8 mouse cellular contexts compared by ENCODE assay signal in genomic region chr7:18840386-18841173, GRCm38 (mm10). TPM values are rescaled to one million over a fixed set of nuclear protein-coding genes. Genes with fewer than 3 reads are reported as not detected.
DNase-seq lines count a peak whose midpoint lies in the region; ATAC-seq and TF ChIP-seq lines count a peak whose summit lies in the region.

No protein-coding gene starts in this region.

- no peaks in the 10 kb centered on the region for H3K27me3 ChIP-seq in MEL (ENCODE audit: control insufficient read depth in 1 of 2, insufficient read depth in 2 of 2, low read length in 2 of 2)
- H3K27me3 ChIP-seq in forebrain, embryonic 13.5 days: no peaks in the 10 kb centered on the region

- ATAC-seq in forebrain, embryonic 13.5 days: peak; percentile 45

- no peaks in the 10 kb centered on the region for H3K9me3 ChIP-seq in MEL (replicated peaks; ENCODE audit: insufficient read depth, low read length)
- H3K9me3 ChIP-seq in forebrain, embryonic 13.5 days (replicated peaks): no peaks in the 10 kb centered on the region

- intact Hi-C loops in heart, postnatal 25 days (cut with DNase I): no loop called here

- H3K9ac ChIP-seq in MEL (ENCODE audit: control insufficient read depth, low read depth, low read length, poor library complexity, severe bottlenecking): peak overlapping the region; percentile 59
- H3K9ac ChIP-seq in forebrain, embryonic 13.5 days: peak overlapping the region; percentile 55

- peak overlapping the region; percentile 6; the same call in 1 of the 2 replicates for H3K27ac ChIP-seq in MEL (ENCODE audit: control insufficient read depth, low read depth, low read length)
- H3K27ac ChIP-seq in forebrain, embryonic 13.5 days: 0 out of 2 replicates have a peak overlapping the region, but pooled peaks have one; percentile 3

- no peaks in the 10 kb centered on the region; the same call in 1 of the 2 replicates for H3K79me2 ChIP-seq in MEL (ENCODE audit: control insufficient read depth, insufficient read depth, low read length, poor library complexity)

- peak overlapping the region; percentile 63 for H3K4me2 ChIP-seq in forebrain, embryonic 13.5 days

- no peak for TF ChIP-seq CTCF in MEL (IDR thresholded peaks at IDR 0.05 in 2 of 3, conservative IDR thresholded peaks at IDR 0.05 in 1 of 3; ENCODE audit: control insufficient read depth in 1 of 3, insufficient read depth in 1 of 3, low read depth in 2 of 3, low read length in 3 of 3, poor library complexity in 1 of 3, severe bottlenecking in 1 of 3)

- no peaks in the 10 kb centered on the region for H3K36me3 ChIP-seq in MEL (ENCODE audit: control insufficient read depth in 1 of 2, insufficient read depth in 2 of 2, low read length in 2 of 2)
- no peaks in the 10 kb centered on the region for H3K36me3 ChIP-seq in forebrain, embryonic 13.5 days (ENCODE audit: poor library complexity, severe bottlenecking)

- H3K4me1 ChIP-seq in MEL (ENCODE audit: control insufficient read depth in 1 of 2, insufficient read depth in 2 of 2, low read length in 2 of 2): peaks cover 0 to 9% of the 10 kb centered on the region in 2 experiments; a peak in 1 of 4 replicates
- H3K4me1 ChIP-seq in forebrain, embryonic 13.5 days: 0 out of 2 replicates have a peak, but pooled peaks cover 4% of the 10 kb centered on the region

- no peak for TF ChIP-seq RAD21 in MEL (IDR thresholded peaks at IDR 0.05; ENCODE audit: low read depth, low read length)

- no peak for TF ChIP-seq EP300 in MEL (IDR thresholded peaks at IDR 0.05; ENCODE audit: low read depth in 1 of 2, low read length in 2 of 2)

- peak; percentile 78 for DNase-seq in MEL (ENCODE audit: low read depth, low spot score)
- DNase-seq in brain, embryonic 18.5 days (ENCODE audit: low read depth, low spot score): peak; percentile 20
- peak; percentile 63 for DNase-seq in heart, postnatal 25 days (ENCODE audit: low spot score)
- DNase-seq in kidney, postnatal 4 days: peak; percentile 68 to 79
- DNase-seq in lung, postnatal 10 days: peak; percentile 88
- peak; percentile 22 for DNase-seq in ovary, postnatal 10 days (ENCODE audit: low spot score)
- DNase-seq in yolk sac, embryonic 10.5 days (ENCODE audit: low spot score): peak; percentile 57

- WGBS in forebrain, embryonic 13.5 days: 3% methylated on average over 14 of the region's 17 CpGs

- TF ChIP-seq POLR2A in MEL (IDR thresholded peaks at IDR 0.05; ENCODE audit: control insufficient read depth in 1 of 2, insufficient read depth in 1 of 2, low read depth in 1 of 2, low read length in 2 of 2, poor library complexity in 1 of 2): no peak

- peak overlapping the region; percentile 54 to 79 for H3K4me3 ChIP-seq in MEL (ENCODE audit: control insufficient read depth in 1 of 2, insufficient read depth in 1 of 2, low read depth in 2 of 2, low read length in 2 of 2)
- H3K4me3 ChIP-seq in forebrain, embryonic 13.5 days: peak overlapping the region; percentile 32

TF ChIP-seq in MEL, 35 proteins besides CTCF, POLR2A, EP300 and RAD21:
- peak; percentile 73; the same call in 1 of the 2 replicates for TF ChIP-seq ETS1 (IDR thresholded peaks at IDR 0.05; ENCODE audit: low read depth, low read length)
- peak; percentile 71 for TF ChIP-seq USF1 (IDR thresholded peaks at IDR 0.05; ENCODE audit: low read depth, low read length)
- 0 out of 2 replicates have a peak, but pooled peaks have one; percentile 26 for TF ChIP-seq TCF12 (IDR thresholded peaks at IDR 0.05; ENCODE audit: low read depth, low read length)
- TF ChIP-seq CHD2 (IDR thresholded peaks at IDR 0.05; ENCODE audit: low read length): no peak
- no peak for TF ChIP-seq ZNF384 (IDR thresholded peaks at IDR 0.05; ENCODE audit: low read depth, low read length)
- no peak; the same call in 1 of the 2 replicates for TF ChIP-seq MAZ (IDR thresholded peaks at IDR 0.05; ENCODE audit: low read depth, low read length)
- TF ChIP-seq ZMIZ1 (IDR thresholded peaks at IDR 0.05; ENCODE audit: low read depth, low read length): 0 out of 2 replicates have a peak, but pooled peaks have one; percentile 46
- TF ChIP-seq ZKSCAN1 (IDR thresholded peaks at IDR 0.05; ENCODE audit: low read depth, low read length): no peak
- peak; percentile 49; the same call in 1 of the 2 replicates for TF ChIP-seq ELF1 (IDR thresholded peaks at IDR 0.05; ENCODE audit: low read depth, low read length)
- TF ChIP-seq RCOR1 (IDR thresholded peaks at IDR 0.05; ENCODE audit: low read depth, low read length): no peak
- no peak for TF ChIP-seq BHLHE40 (IDR thresholded peaks at IDR 0.05; ENCODE audit: borderline replicate concordance, low read depth, low read length)
- peak; percentile 33 for TF ChIP-seq SIN3A (IDR thresholded peaks at IDR 0.05; ENCODE audit: low read length)
- peak; percentile 47; the same call in 1 of the 2 replicates for TF ChIP-seq HCFC1 (IDR thresholded peaks at IDR 0.05; ENCODE audit: low read depth, low read length)
- no peak for TF ChIP-seq MYB (IDR thresholded peaks at IDR 0.05; ENCODE audit: low read depth, low read length)
- no peak for TF ChIP-seq GABPA (IDR thresholded peaks at IDR 0.05; ENCODE audit: low read depth, low read length)

RNA-seq across cellular contexts. Expression of gene Mill2, which starts 0.8 kb away (rescaled TPM):
- 0.08 TPM in 1 of 2 replicates, not detected in the other for total RNA-seq in MEL (2012; rRNA removed)
- under 1 TPM in 1 of 2 experiments, not detected in 1; 0.13 TPM for polyA plus RNA-seq in MEL (2012; ENCODE audit: insufficient read depth in 1 of 2, insufficient read length in 2 of 2, low read depth in 1 of 2, low replicate concordance in 2 of 2, missing spikeins in 1 of 2)
- 0.11 and 0.34 TPM in 2 replicates for polyA plus RNA-seq in forebrain, embryonic 13.5 days (2015; fragmentation: Nextera tagmentation; extraction: Ambion mirVana)
- total RNA-seq in heart, postnatal 25 days (2021): 1 to 10 TPM; 6.5 to 6.7 TPM

RNA-seq across cellular contexts. Expression of gene Psg17, which starts 19.2 kb away (rescaled TPM):
- not detected in 2 replicates for total RNA-seq in MEL (2012; rRNA removed)
- not detected for polyA plus RNA-seq in MEL (2012; ENCODE audit: insufficient read depth in 1 of 2, insufficient read length in 2 of 2, low read depth in 1 of 2, low replicate concordance in 2 of 2, missing spikeins in 1 of 2)
- not detected in 2 replicates for polyA plus RNA-seq in forebrain, embryonic 13.5 days (2015; fragmentation: Nextera tagmentation; extraction: Ambion mirVana)
- total RNA-seq in heart, postnatal 25 days (2021): not detected

RNA-seq across cellular contexts. Expression of gene Pglyrp1, which starts 30.6 kb away (rescaled TPM):
- total RNA-seq in MEL (2012; rRNA removed): not detected in 2 replicates
- under 1 TPM in 1 of 2 experiments, not detected in 1; 0.33 TPM for polyA plus RNA-seq in MEL (2012; ENCODE audit: insufficient read depth in 1 of 2, insufficient read length in 2 of 2, low read depth in 1 of 2, low replicate concordance in 2 of 2, missing spikeins in 1 of 2)
- polyA plus RNA-seq in forebrain, embryonic 13.5 days (2015; fragmentation: Nextera tagmentation; extraction: Ambion mirVana): 7.4 and 8.2 TPM in 2 replicates
- total RNA-seq in heart, postnatal 25 days (2021): 1 to 10 TPM; 1.2 to 1.7 TPM

RNA-seq across cellular contexts. Expression of gene Psg19, which starts 42.3 kb away (rescaled TPM):
- not detected in 2 replicates for total RNA-seq in MEL (2012; rRNA removed)
- polyA plus RNA-seq in MEL (2012; ENCODE audit: insufficient read depth in 1 of 2, insufficient read length in 2 of 2, low read depth in 1 of 2, low replicate concordance in 2 of 2, missing spikeins in 1 of 2): under 1 TPM in 1 of 2 experiments, not detected in 1; 0.04 TPM
- not detected in 2 replicates for polyA plus RNA-seq in forebrain, embryonic 13.5 days (2015; fragmentation: Nextera tagmentation; extraction: Ambion mirVana)
- not detected for total RNA-seq in heart, postnatal 25 days (2021)

Comparison
In these comparisons a context has a peak if more than half of its experiments do, and no peak if none do; other contexts are left out.
1. Peak in every context shown above with its lines: DNase-seq, ATAC-seq, H3K4me3 ChIP-seq and H3K27ac ChIP-seq.
2. DNase-seq: peak in every context shown above with its lines; median percentile 88 in lung, postnatal 10 days; 78 in MEL; 74 in kidney, postnatal 4 days; 63 in heart, postnatal 25 days; 57 in yolk sac, embryonic 10.5 days; 22 in ovary, postnatal 10 days; 20 in brain, embryonic 18.5 days.